Mouse (Mus musculus) neutrophil, adult 5-6 weeks (primary cell): ENCODE results near the gene Prrc2b. TPM values are rescaled to one million over a fixed set of nuclear protein-coding genes. Genes with fewer than 3 reads are reported as not detected.
A peak's percentile ranks its signal among the peaks of the same experiment; 100 is the strongest.

Experiments used
- ATAC-seq: fragments of 151-379, 151-347 bp; 2 replicates; pipeline ENCODE4 v1.8.0; 2017; ENCODE audit warnings: mild to moderate bottlenecking, moderate TSS enrichment; ENCODE audit not compliant: insufficient number of reproducible peaks, poor library complexity, low FRiP score, severe bottlenecking; ENCODE audit errors: extremely low read depth
- total RNA-seq: library from RNA; stranded (forward); fragments of 200-1000 nt; gene quantifications from 2 replicates; pipeline ENCODE4 v1.2.3, GENCODE M21; 2017

Gene Prrc2b
- total RNA-seq, 1 experiment from 2014 or later: 37.0 TPM

DNA sequence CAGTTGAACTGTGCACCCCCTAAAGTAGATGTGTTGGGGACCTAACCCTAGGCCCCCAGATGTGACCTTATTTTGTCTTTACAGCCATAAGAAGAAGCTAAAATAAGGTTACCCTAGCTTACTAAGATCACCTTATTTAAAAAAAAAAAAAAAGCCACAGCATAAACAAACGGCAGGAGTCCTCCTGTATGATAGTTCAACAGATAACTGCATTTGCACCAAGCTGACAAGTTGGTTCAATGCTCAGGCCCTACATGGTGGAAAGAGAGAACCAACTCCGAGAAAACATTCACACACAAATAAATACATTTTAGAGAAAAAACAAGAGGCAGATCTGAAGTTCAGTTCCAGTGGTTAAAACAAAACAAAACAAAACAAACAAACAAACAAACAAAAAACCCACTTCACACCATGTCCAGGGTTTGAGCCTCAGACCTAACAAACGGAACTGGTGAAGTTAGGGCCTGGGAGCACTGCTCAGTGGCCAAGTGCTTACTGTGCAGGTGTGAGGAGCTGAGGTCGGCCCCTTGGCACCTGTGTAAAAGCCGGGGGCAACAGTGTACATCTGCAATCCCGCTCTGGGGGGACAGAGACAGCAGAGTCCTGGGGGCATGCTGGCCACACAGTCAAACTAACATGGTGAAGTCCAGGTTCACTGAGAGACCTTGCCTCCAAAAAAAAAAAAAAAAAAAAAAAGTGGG is 18.9 kb upstream of the Prrc2b start:
- no peak for ATAC-seq

GRCm38 (mm10) chr2:32132567-32132992 is 18.3 kb upstream of the Prrc2b start:
- 0 out of 2 replicates have a peak, but pooled peaks have one; percentile 11 for ATAC-seq

DNA sequence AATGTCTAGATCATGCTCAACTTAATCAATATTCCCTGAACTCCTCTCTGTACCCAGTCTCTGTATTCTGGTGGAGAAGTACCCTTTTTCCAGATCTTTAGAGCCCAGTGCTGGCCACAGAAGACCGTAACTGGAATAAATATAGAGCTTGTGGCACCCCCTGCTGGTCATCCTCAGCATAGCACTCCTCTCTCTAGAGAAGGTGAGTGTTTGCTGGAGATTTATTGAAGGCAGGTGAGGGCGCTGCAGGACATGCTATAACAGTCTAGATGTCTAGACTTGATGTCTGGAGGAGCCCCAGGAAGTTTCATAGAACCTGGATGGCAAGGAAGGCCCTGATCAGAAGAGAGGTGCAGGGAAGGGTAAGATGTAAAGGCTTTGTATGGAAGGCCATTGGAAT is 16.8 kb upstream of the Prrc2b start:
- peak; percentile 46 for ATAC-seq

DNA sequence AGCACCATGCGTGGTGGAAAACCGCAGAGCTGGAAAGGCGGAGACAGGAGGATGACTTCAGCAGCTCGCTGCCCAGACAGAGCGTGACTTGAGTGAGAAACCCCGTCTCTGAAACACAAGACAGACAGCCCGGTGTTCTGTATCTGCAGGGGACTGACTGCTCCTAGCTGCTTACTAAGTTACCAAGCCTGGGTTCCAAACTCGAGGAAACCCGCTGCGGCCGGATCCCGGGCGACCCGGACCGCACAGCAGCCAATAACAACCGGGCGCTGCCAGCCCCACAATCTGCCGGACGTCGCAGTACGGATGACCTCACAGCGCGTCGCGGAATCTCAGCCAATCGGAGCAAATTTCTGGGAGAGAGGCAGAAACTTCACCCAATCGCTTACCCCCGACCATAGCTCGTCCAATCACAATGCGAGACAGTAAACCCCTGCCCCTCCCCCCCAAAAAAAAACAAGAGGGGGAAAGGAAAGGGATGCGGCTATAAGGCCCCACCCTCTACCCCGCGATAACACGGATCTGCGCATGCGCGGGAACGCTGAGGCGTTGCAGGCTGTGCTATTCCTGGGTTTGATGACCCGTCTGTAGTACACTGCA is 13.1 kb upstream of the Prrc2b start:
- ATAC-seq: peak; percentile 92

DNA sequence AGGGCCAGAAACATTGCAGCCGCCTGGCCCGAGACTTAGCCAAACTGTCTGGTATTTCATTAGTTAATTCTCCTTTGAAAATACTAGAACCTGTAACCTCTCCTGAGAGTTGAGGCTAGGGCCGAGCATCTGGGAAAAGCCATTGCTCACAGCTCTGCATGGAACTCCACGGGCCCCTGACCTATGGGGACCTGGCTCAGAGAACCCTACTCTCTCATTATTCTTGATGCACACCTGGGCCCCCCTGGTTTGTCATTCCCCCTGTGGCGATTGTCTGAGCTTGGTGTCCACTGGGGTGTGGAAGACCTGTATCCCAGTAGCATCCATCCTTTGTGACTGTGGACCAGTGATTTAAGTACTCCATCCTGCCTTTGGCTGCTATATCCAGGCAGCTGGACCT is 11.5 kb upstream of the Prrc2b start:
- no peak for ATAC-seq

DNA sequence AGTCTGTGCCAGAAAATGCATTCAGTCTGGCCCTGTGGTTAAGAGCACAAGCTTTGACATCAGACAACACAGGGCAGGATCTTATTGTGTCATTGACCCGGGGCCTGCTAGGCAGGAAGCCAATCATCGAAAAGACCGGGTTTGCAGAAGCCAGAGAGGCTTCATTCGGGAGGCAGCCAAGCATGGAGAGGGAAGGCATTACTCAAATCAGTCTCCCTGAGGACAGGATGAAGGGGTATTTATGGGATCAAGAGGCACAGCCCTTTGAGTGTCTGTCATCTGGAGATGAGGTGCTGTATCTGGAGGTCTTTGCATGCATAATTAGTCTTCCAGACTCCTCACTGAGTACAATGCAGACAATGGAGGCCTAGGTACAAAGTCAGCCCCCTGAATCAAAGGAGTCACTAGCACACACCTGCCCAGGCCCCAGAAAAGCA is 10.4 kb upstream of the Prrc2b start:
- ATAC-seq: no peak

DNA sequence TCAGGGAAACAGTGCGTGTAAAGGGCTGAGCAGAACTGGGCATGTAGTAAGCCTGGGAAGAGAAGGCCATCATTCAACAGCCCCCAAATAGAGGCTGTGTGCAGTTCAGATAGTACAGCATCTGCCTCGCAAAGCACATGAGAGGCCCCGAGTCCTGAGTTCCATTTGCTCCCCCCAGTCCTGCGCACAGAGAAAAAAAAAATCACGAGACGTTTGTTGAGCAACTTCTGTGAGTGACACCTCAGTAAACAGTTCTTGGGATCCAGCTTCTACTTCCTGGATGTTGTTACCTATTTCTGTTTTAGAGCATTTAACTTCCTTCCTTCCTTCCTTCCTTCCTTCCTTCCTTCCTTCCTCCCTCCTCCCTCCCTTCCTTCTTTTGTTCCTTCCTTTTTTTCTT is 9.3 kb upstream of the Prrc2b start:
- ATAC-seq: no peak

DNA sequence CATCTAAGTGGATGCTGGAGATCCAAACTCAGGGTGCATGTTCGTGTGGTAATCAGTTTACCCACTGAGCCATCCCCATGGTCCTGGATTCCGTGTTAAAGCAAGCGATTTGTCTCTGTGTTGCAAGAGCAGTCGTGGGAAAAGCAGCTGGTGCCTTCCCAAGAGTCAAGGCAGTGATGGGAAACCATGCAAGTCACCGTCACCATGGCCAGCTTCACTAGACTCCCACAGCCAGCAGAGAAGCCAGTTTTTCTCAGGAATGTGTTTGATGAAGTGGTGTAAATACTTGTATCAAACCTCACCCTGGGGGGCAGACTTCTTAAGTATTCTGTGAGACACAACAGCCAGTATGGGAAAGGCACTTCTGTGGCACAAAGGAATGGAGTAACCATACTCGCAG is 8.5 kb upstream of the Prrc2b start:
- ATAC-seq: no peak

DNA sequence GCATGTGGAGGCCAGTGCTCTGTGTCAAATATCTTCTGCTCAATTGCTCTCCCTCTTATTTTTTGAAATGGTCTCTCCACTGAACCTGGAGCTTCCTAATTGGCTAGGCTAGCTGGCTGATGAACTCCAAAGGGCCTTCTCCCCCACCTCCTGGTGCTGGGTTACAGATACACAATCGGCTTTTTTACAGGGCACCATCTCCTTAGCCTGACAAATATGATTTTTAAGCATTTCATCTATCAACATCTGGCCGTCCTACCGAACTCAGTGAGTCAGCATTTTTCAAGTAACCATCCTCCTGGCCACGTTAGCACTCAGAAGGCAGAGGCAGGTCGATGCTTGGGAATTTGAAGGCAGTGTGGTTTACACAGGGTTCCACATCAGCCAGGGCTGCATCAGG is 6.2 kb upstream of the Prrc2b start:
- no peak for ATAC-seq

GRCm38 (mm10) chr2:32146617-32147162 is 4.2 kb upstream of the Prrc2b start:
- ATAC-seq: no peak

GRCm38 (mm10) chr2:32150135-32150534 is 747 bp upstream of the Prrc2b start:
- ATAC-seq: no peak

- ATAC-seq: no peak
These were observed 339 bp upstream of the Prrc2b start for GRCm38 (mm10) chr2:32150562-32150923.

- 0 out of 2 replicates have a peak, but pooled peaks have one; percentile 24 for ATAC-seq
These were observed 931 bp downstream of the Prrc2b start for GRCm38 (mm10) chr2:32151660-32152366.

DNA sequence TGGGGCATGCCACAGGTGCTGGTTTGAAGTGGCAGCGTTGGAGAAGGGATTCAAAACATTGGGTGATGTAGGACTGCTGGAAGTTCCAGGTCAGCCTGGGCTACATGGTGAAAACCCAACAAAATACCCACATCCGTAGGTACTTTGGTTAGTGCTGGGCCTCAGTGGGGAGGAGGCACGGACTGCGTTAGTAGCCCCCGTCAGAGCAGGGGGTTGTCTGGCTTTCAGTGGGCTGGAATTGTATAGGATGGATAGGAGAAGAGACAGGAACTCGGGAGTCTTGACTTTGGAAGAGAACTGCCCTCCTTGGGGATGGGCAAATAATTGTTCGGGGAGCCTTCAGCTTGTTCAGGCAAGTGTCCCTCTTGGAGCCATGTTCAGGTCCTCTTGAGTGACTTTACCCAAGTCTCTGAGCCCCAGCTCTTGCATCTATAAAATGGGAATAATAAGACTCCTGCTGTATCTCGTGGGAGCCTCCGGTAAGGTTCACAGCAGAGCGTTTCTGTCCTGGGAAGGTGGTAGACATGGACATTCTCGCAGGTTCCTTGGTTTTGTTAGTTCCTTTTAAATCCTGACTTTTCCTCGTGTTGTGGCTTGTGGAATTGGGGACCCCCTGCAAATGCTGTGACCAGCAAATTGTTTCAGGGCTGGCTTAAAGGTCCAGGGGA is 1.6 kb downstream of the Prrc2b start:
- no peak for ATAC-seq

DNA sequence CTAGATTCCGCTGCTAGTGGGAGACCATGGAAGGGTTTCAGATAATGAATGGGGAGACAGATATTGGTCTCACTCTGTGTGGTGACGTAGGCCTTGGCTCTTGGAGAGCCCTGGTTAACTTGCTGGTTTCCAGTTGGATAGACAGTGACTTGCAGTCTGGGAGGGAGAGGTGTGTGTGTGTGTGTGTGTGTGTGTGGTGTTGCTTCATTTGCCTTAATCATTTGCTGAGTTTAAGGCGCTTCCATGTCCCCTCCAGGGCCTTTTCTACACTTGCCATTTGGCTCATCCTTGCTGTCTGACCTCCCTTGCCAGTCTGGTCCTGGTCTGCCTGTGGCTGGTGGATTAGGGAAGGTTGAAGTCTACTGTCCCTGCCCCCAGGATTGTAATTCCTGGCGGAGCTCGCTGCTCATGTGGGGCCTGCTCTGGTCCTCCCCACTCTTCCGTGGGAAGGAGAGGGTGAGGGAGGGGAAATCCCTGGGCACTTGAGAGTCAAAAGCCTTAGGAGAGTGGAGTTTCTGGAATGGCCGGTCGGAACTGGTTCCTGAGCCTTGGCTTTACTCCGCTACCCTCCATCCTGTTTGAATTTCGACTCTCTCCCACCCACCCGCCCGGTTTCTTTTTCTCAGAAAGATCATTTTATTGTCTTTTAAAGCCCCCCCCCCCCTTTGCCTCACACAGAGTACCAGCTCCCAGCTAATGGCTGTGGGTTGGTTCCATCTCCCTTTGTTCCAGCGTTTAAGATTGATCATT is 2.3 kb downstream of the Prrc2b start:
- no peak for ATAC-seq

DNA sequence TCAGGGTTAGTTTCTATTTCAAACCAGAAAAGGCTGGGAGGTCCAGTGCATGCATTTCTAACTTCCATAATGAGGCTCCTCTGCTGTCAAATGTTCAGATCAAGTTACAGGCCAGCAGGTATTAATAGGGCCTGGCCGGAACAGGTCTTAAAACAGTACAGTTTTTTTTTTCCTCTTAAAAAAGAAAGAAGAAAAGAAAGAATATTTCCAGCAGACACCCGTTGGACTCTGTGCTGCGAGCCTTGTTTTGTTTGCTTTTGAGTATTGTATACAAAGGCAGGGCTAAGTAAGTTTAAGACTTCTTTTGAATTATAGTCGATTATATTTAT is 2.9 kb downstream of the Prrc2b start:
- no peak for ATAC-seq

DNA sequence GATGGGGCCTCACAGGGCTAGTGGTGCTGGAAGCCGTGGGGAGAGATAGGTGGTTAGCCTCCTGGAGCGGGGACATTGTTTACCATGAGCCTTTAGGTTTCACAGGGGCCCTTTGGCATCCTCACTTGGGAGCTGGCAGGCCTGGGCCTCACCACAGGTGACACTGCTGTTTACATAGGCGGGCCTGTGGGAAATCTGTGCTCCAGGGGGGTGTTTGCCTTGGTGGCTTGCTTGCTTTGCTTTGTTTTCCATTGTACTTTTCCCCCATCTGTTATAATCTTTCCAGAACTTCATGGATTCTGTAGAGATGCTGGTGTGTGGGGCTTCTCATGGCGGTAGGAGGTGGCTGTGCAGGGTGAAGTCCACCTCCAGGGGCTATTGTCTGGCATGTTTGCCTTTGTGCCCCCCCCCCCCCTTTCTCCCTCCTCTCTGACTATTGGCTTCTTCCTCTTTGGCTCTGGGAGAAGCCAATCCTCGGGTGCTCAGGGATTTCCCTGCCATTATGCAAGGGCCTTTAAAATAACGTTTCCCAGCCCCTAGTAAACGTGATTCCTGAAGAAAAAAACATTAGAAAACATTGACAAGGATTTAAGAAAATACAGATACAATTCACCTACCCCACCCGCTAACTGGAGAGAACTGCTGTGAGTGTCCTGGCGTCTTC is 3.6 kb downstream of the Prrc2b start:
- ATAC-seq: no peak

- ATAC-seq: no peak
These were observed 4.2 kb downstream of the Prrc2b start for GRCm38 (mm10) chr2:32154998-32155541.
